Mouse (Mus musculus) intestine, embryonic 15.5 days (tissue): ENCODE measurements around the gene Tbxas1. TPM values are rescaled to one million over a fixed set of nuclear protein-coding genes. Genes with fewer than 3 reads are reported as not detected.
A peak's percentile ranks its signal among the peaks of the same experiment; 100 is the strongest.

Experiments used
- ATAC-seq: fragments of 200-750 bp; cut with Nextera tagmentation; 2 replicates; pipeline ENCODE4 v1.8.0; 2017; ENCODE audit warnings: moderate TSS enrichment, moderate library complexity
- H3K27ac ChIP-seq: fragments of 300-500 bp; sonication (generic); 2 replicates; pipeline ENCODE4 v1.5.1; 2015; ENCODE audit warnings: mild to moderate bottlenecking, inconsistent platforms
- H3K27me3 ChIP-seq: fragments of 300-500 bp; sonication (generic); replicated peaks from 2 replicates; pipeline ENCODE4 v1.6.1; 2015; ENCODE audit warnings: inconsistent platforms
- H3K36me3 ChIP-seq: fragments of 300-500 bp; sonication (generic); 2 replicates; pipeline ENCODE4 v1.6.1; 2015; ENCODE audit warnings: inconsistent platforms
- H3K4me1 ChIP-seq: fragments of 300-500 bp; sonication (generic); replicated peaks from 2 replicates; pipeline ENCODE4 v1.6.1; 2015; ENCODE audit warnings: inconsistent platforms
- H3K4me2 ChIP-seq: fragments of 300-500 bp; sonication (generic); replicated peaks from 2 replicates; pipeline ENCODE4 v1.6.1; 2015; ENCODE audit warnings: mild to moderate bottlenecking, inconsistent platforms
- H3K4me3 ChIP-seq: fragments of 300-500 bp; sonication (generic); replicated peaks from 2 replicates; pipeline ENCODE4 v1.5.1; 2015; ENCODE audit warnings: inconsistent platforms
- H3K9ac ChIP-seq: fragments of 300-500 bp; sonication (generic); 2 replicates; pipeline ENCODE4 v1.6.1; 2015; ENCODE audit warnings: inconsistent platforms
- H3K9me3 ChIP-seq: fragments of 300-500 bp; sonication (generic); 2 replicates; pipeline ENCODE4 v1.6.1; 2016; ENCODE audit warnings: inconsistent platforms
- WGBS: fragments of 180-500 bp; shearing (Covaris S2); methylation state at CpG from one replicate; pipeline ENCODE4 v1.1.7; 2015; 5-methylcytosine and 5-hydroxymethylcytosine counted together
- polyA plus RNA-seq: library from polyadenylated mRNA; unstranded; fragments of >200 nt; fragmentation: Nextera tagmentation; extraction: Ambion mirVana; gene quantifications from 2 replicates; pipeline ENCODE4 v1.2.1, GENCODE M21; 2015

Tbxas1 gene
- polyA plus RNA-seq, 1 experiment from 2014 or later: 3.4 TPM

- H3K27ac ChIP-seq: no peak overlapping the region
- no peaks in the 10 kb centered on the region for H3K9me3 ChIP-seq
- H3K4me3 ChIP-seq: no peak overlapping the region
- no peak overlapping the region for H3K9ac ChIP-seq
- 83% methylated on average over 1 of the region's 1 CpGs for WGBS
- no peak overlapping the region for H3K4me2 ChIP-seq
- no peaks in the 10 kb centered on the region for H3K36me3 ChIP-seq
- H3K4me1 ChIP-seq: no peaks in the 10 kb centered on the region
- H3K27me3 ChIP-seq: no peaks in the 10 kb centered on the region
- no peak for ATAC-seq
These were observed 98.9 kb downstream of the Tbxas1 start for GRCm38 (mm10) chr6:38974162-38974525.

GRCm38 (mm10) chr6:38974536-38975268 lies 99.5 kb downstream of the Tbxas1 start:
- Histone ChIP-seq H3K9me3 (no peaks in the 10 kb centered on the region), H3K9ac (no peak overlapping the region), H3K27ac (no peak overlapping the region), H3K36me3 (no peaks in the 10 kb centered on the region), H3K4me3 (no peak overlapping the region), H3K4me2 (no peak overlapping the region), H3K4me1 (no peaks in the 10 kb centered on the region), H3K27me3 (no peaks in the 10 kb centered on the region)
- no peak for ATAC-seq
- WGBS: 95% methylated on average over 8 of the region's 8 CpGs

- no peak overlapping the region for H3K4me2 ChIP-seq
- H3K9ac ChIP-seq: no peak overlapping the region
These were observed 100.7 kb downstream of the Tbxas1 start for GRCm38 (mm10) chr6:38975866-38976265.

GRCm38 (mm10) chr6:38976355-38976754 lies 101.2 kb downstream of the Tbxas1 start:
- H3K4me2 ChIP-seq: no peak overlapping the region
- no peak overlapping the region for H3K4me3 ChIP-seq
- 70% methylated on average over 2 of the region's 2 CpGs for WGBS
- H3K27ac ChIP-seq: no peak overlapping the region
- ATAC-seq: peak; percentile 67
- H3K36me3 ChIP-seq: no peaks in the 10 kb centered on the region
- H3K9ac ChIP-seq: no peak overlapping the region
- H3K9me3 ChIP-seq: no peaks in the 10 kb centered on the region
- no peaks in the 10 kb centered on the region for H3K27me3 ChIP-seq
- H3K4me1 ChIP-seq: no peaks in the 10 kb centered on the region; the same call in 1 of the 2 replicates

More at GRCm38 (mm10) chr6:38975866-38976265, 100.7 kb downstream of the Tbxas1 start:
- WGBS: 85% methylated on average over 4 of the region's 4 CpGs
- Histone ChIP-seq H3K4me1 (no peaks in the 10 kb centered on the region; the same call in 1 of the 2 replicates), H3K9me3 (no peaks in the 10 kb centered on the region), H3K27ac (no peak overlapping the region), H3K36me3 (no peaks in the 10 kb centered on the region), H3K27me3 (no peaks in the 10 kb centered on the region), H3K4me3 (no peak overlapping the region)
- no peak for ATAC-seq

- no peaks in the 10 kb centered on the region for H3K9me3 ChIP-seq
- no peaks in the 10 kb centered on the region for H3K36me3 ChIP-seq
- H3K9ac ChIP-seq: no peak overlapping the region
- H3K4me2 ChIP-seq: no peak overlapping the region
- peaks cover 8% of the 10 kb centered on the region; the same call in 1 of the 2 replicates for H3K4me1 ChIP-seq
- H3K27me3 ChIP-seq: no peaks in the 10 kb centered on the region
- 54% methylated on average over 11 of the region's 11 CpGs for WGBS
- no peak overlapping the region for H3K27ac ChIP-seq
- ATAC-seq: peak; percentile 48; the same call in 1 of the 2 replicates
- H3K4me3 ChIP-seq: no peak overlapping the region
These were observed 105.9 kb downstream of the Tbxas1 start for GRCm38 (mm10) chr6:38980921-38981715.

- Histone ChIP-seq H3K9ac (no peak overlapping the region), H3K4me1 (peaks cover 8% of the 10 kb centered on the region; the same call in 1 of the 2 replicates), H3K9me3 (no peaks in the 10 kb centered on the region), H3K27ac (no peak overlapping the region), H3K4me2 (no peak overlapping the region), H3K27me3 (no peaks in the 10 kb centered on the region), H3K4me3 (no peak overlapping the region), H3K36me3 (no peaks in the 10 kb centered on the region)
- 93% methylated on average over 8 of the region's 8 CpGs for WGBS
- ATAC-seq: no peak
These were observed 106.9 kb downstream of the Tbxas1 start for GRCm38 (mm10) chr6:38982071-38982470.

GRCm38 (mm10) chr6:38982656-38983055 lies 107.5 kb downstream of the Tbxas1 start:
- Histone ChIP-seq H3K4me3 (no peak overlapping the region), H3K36me3 (no peaks in the 10 kb centered on the region), H3K9me3 (no peaks in the 10 kb centered on the region), H3K27me3 (no peaks in the 10 kb centered on the region), H3K27ac (no peak overlapping the region), H3K4me1 (peaks cover 8% of the 10 kb centered on the region; the same call in 1 of the 2 replicates), H3K4me2 (no peak overlapping the region), H3K9ac (no peak overlapping the region)
- ATAC-seq: no peak
- WGBS: 63% methylated on average over 4 of the region's 4 CpGs

GRCm38 (mm10) chr6:38983060-38983459 lies 107.9 kb downstream of the Tbxas1 start:
- Histone ChIP-seq H3K9me3 (no peaks in the 10 kb centered on the region), H3K4me2 (no peak overlapping the region), H3K4me1 (peaks cover 8% of the 10 kb centered on the region; the same call in 1 of the 2 replicates), H3K4me3 (no peak overlapping the region), H3K36me3 (no peaks in the 10 kb centered on the region), H3K9ac (no peak overlapping the region), H3K27ac (no peak overlapping the region), H3K27me3 (no peaks in the 10 kb centered on the region)
- 40% methylated on average over 7 of the region's 7 CpGs for WGBS
- ATAC-seq: no peak

GRCm38 (mm10) chr6:38984626-38985025 lies 109.4 kb downstream of the Tbxas1 start:
- Histone ChIP-seq H3K27me3 (no peaks in the 10 kb centered on the region), H3K9me3 (no peaks in the 10 kb centered on the region), H3K36me3 (no peaks in the 10 kb centered on the region), H3K4me1 (peaks cover 8% of the 10 kb centered on the region; the same call in 1 of the 2 replicates), H3K9ac (no peak overlapping the region), H3K4me2 (no peak overlapping the region), H3K4me3 (no peak overlapping the region), H3K27ac (no peak overlapping the region)
- no peak for ATAC-seq
- 91% methylated on average over 2 of the region's 2 CpGs for WGBS

GRCm38 (mm10) chr6:38986641-38987040 lies 111.4 kb downstream of the Tbxas1 start:
- ATAC-seq: no peak
- H3K9me3 ChIP-seq: no peaks in the 10 kb centered on the region
- H3K4me1 ChIP-seq: peaks cover 8% of the 10 kb centered on the region; the same call in 1 of the 2 replicates
- no peak overlapping the region for H3K4me3 ChIP-seq
- no peaks in the 10 kb centered on the region for H3K27me3 ChIP-seq
- WGBS: 48% methylated on average over 10 of the region's 10 CpGs
- no peak overlapping the region for H3K9ac ChIP-seq
- no peaks in the 10 kb centered on the region for H3K36me3 ChIP-seq
- H3K27ac ChIP-seq: no peak overlapping the region
- H3K4me2 ChIP-seq: no peak overlapping the region

- H3K27me3 ChIP-seq: no peaks in the 10 kb centered on the region
- 23% methylated on average over 4 of the region's 4 CpGs for WGBS
- ATAC-seq: peak; percentile 90
- H3K4me3 ChIP-seq: no peak overlapping the region
- H3K4me1 ChIP-seq: no peaks in the 10 kb centered on the region
- no peak overlapping the region for H3K9ac ChIP-seq
- no peaks in the 10 kb centered on the region for H3K36me3 ChIP-seq
- H3K27ac ChIP-seq: no peak overlapping the region
- no peak overlapping the region for H3K4me2 ChIP-seq
- no peaks in the 10 kb centered on the region for H3K9me3 ChIP-seq
These were observed 116.8 kb downstream of the Tbxas1 start for GRCm38 (mm10) chr6:38992016-38992415.

- no peak for ATAC-seq
- H3K4me1 ChIP-seq: no peaks in the 10 kb centered on the region
These were observed 120.6 kb downstream of the Tbxas1 start for GRCm38 (mm10) chr6:38995774-38996173.

More at GRCm38 (mm10) chr6:38995774-38996173, 120.6 kb downstream of the Tbxas1 start:
- no peak overlapping the region for H3K4me3 ChIP-seq
- H3K27me3 ChIP-seq: no peaks in the 10 kb centered on the region
- no peak overlapping the region for H3K9ac ChIP-seq
- no peaks in the 10 kb centered on the region for H3K36me3 ChIP-seq
- H3K4me2 ChIP-seq: no peak overlapping the region
- H3K9me3 ChIP-seq: no peaks in the 10 kb centered on the region
- no peak overlapping the region for H3K27ac ChIP-seq
- 73% methylated on average over 3 of the region's 3 CpGs for WGBS
